Mouse (Mus musculus) ES-Bruce4 (cell line): ENCODE data around the gene Paf1.

Experiments
- CTCF ChIP-seq: IDR thresholded peaks from one replicate; pipeline ENCODE4 v1.8.1; 2011; ENCODE audit warnings: low read depth, low read length
- EP300 ChIP-seq: IDR thresholded peaks from 2 replicates; pipeline ENCODE4 v1.6.1; 2011; ENCODE audit warnings: low read depth, low read length; ENCODE audit not compliant: insufficient read depth
- POLR2A ChIP-seq: IDR thresholded peaks from one replicate; pipeline ENCODE4 v1.8.1; 2011; ENCODE audit warnings: low read length; ENCODE audit not compliant: insufficient read depth

DNA sequence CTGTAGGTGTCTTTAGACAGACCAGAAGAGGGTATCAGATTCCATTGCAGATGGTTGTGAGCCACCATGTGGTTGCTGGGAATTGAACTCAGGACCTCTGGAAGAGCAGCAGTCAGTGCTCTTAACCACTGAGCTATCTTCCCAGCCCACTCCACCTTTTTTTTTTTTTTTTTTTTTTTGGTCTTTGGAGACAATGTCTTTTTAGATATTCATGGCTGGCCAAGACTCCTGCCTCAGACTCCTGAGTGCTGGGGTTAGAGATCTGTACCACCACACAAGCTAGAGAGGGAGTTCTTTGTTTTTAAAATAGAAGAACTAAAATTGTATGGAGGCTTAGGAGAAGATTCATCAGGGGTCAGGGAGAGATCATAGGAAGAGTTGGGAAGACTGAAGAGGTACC is 45.2 kb downstream of the Paf1 start:
- TF ChIP-seq EP300 (no peak), POLR2A (no peak), CTCF (no peak)
